Mouse (Mus musculus): ENCODE data around the gene Olfr933.

- TF ChIP-seq CTCF (IDR thresholded peaks at IDR 0.05; ENCODE audit: low read depth) (no peak), EP300 (optimal IDR thresholded peaks at IDR 0.05) (no peak)
These were observed at the start of gene Olfr933 for GRCm38 (mm10) chr9:38972013-38972412.
